Mouse (Mus musculus) midbrain, embryonic 13.5 days (tissue): Measurements from ENCODE around the gene Spesp1. TPM values are rescaled to one million over a fixed set of nuclear protein-coding genes. Genes with fewer than 3 reads are reported as not detected.

Source experiments
- microRNA-seq: library from miRNA; unstranded; fragments of <30 nt; microRNA quantifications from one replicate; pipeline ENCODE4, GENCODE M21; 2016
- polyA plus RNA-seq: library from polyadenylated mRNA; unstranded; fragments of >200 nt; fragmentation: Nextera tagmentation; extraction: Ambion mirVana; gene quantifications from 2 replicates; pipeline ENCODE4 v1.2.1, GENCODE M21; 2015

Spesp1 gene
- polyA plus RNA-seq, 1 experiment from 2014 or later: 0.05 TPM

Small RNA genes lying within 50 kb of the gene (microRNA-seq; reads per million reads assigned to microRNA genes)
- not detected for gene Gm25603

Other genes with a start within 250 kb of the Spesp1 start
- gene Glce, start 159.6 kb downstream of the Spesp1 start, polyA plus RNA-seq: 16.7 and 17.5 TPM in 2 replicates
- gene Anp32a, start 59.1 kb upstream of the Spesp1 start, polyA plus RNA-seq: 149 and 175 TPM in 2 replicates